26 mouse cellular contexts compared by ENCODE assay signal in the genomic region with DNA sequence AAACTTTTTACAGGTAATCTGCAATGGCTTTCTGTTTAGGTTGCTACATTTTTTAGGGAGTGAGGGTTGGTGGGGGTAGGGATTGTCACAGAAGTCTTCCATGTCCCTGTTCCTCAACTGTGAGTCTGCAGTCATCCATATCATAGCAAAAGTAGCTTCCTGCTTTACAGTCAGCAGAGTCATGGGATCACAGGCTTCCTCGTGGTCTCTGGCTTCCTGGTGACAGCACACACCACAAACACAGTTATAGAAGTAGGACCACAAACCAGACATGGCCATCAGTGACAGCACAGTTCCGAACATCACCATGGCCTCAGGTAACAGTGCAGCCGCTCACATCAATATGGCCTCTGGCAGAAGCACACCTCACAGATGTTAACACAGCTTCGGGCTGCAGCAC. TPM values are rescaled to one million over a fixed set of nuclear protein-coding genes. Genes with fewer than 3 reads are reported as not detected.
DNase-seq lines count a peak whose midpoint lies in the region; ATAC-seq and TF ChIP-seq lines count a peak whose summit lies in the region.
"Had no signal": no experiment of that assay in that cellular context is flagged by ENCODE, and none has a peak within 500 bp of the region (broad histone marks: within the 10 kb centered on the region; RNA-seq: fewer than 3 reads in every experiment).

No protein-coding gene starts in this region.

- H3K4me3 ChIP-seq in heart, embryonic 16.5 days (ENCODE audit: low read length), result no peak overlapping the region
- H3K4me3 ChIP-seq in heart, embryonic 10.5 days, result no peak overlapping the region
- peak overlapping the region; percentile 22 for H3K4me3 ChIP-seq in bone marrow macrophage, adult 2 months (ENCODE audit: insufficient read depth, low read length)
- H3K4me3 ChIP-seq: forebrain, embryonic 15.5 days; hindbrain, embryonic 10.5 days; kidney, embryonic 15.5 days; limb, embryonic 13.5 days; midbrain, embryonic 12.5 days; neural tube, embryonic 12.5 days had no signal

- no peaks in the 10 kb centered on the region for H3K9me3 ChIP-seq in heart, embryonic 16.5 days (replicated peaks; ENCODE audit: control insufficient read depth, low read length)
- no peaks in the 10 kb centered on the region for H3K9me3 ChIP-seq in heart, embryonic 10.5 days
- H3K9me3 ChIP-seq: forebrain, embryonic 15.5 days; hindbrain, embryonic 10.5 days; kidney, embryonic 15.5 days; limb, embryonic 13.5 days; midbrain, embryonic 12.5 days; neural tube, embryonic 12.5 days had no signal

- H3K27me3 ChIP-seq in heart, embryonic 16.5 days (ENCODE audit: control insufficient read depth, insufficient read depth, low read length), result no peaks in the 10 kb centered on the region
- no peaks in the 10 kb centered on the region for H3K27me3 ChIP-seq in heart, embryonic 10.5 days (ENCODE audit: insufficient read depth, poor library complexity, severe bottlenecking)
- H3K27me3 ChIP-seq: forebrain, embryonic 15.5 days; kidney, embryonic 15.5 days; limb, embryonic 13.5 days; midbrain, embryonic 12.5 days; neural tube, embryonic 12.5 days had no signal

- peak overlapping the region; percentile 36; the same call in 1 of the 2 replicates for H3K4me2 ChIP-seq in heart, embryonic 16.5 days (ENCODE audit: low read depth, low read length)
- H3K4me2 ChIP-seq: forebrain, embryonic 15.5 days; kidney, embryonic 15.5 days; limb, embryonic 13.5 days; midbrain, embryonic 12.5 days; neural tube, embryonic 12.5 days had no signal

- H3K4me1 ChIP-seq in heart, embryonic 16.5 days (ENCODE audit: control insufficient read depth, insufficient read depth, low read length), result no peaks in the 10 kb centered on the region
- 0 out of 2 replicates have a peak, but pooled peaks cover 3% of the 10 kb centered on the region for H3K4me1 ChIP-seq in heart, embryonic 10.5 days
- peaks cover 41% of the 10 kb centered on the region for H3K4me1 ChIP-seq in bone marrow macrophage, adult 2 months (ENCODE audit: control insufficient read depth, insufficient read depth, low read length)
- H3K4me1 ChIP-seq: forebrain, embryonic 15.5 days; hindbrain, embryonic 10.5 days; kidney, embryonic 15.5 days; limb, embryonic 13.5 days; midbrain, embryonic 12.5 days; neural tube, embryonic 12.5 days had no signal

- TF ChIP-seq POLR2A in bone marrow macrophage, adult 2 months (IDR thresholded peaks at IDR 0.05; ENCODE audit: borderline replicate concordance, low read depth, low read length), result no peak

- no peak overlapping the region for H3K27ac ChIP-seq in heart, embryonic 16.5 days (ENCODE audit: low read length)
- no peak overlapping the region for H3K27ac ChIP-seq in heart, embryonic 10.5 days
- H3K27ac ChIP-seq in bone marrow macrophage, adult 2 months (ENCODE audit: insufficient read depth, low read depth, low read length), result peak overlapping the region; percentile 96
- H3K27ac ChIP-seq: forebrain, embryonic 15.5 days; hindbrain, embryonic 10.5 days; hindbrain, postnatal 0 days; kidney, embryonic 15.5 days; limb, embryonic 13.5 days; midbrain, embryonic 12.5 days; neural tube, embryonic 12.5 days had no signal

- H3K36me3 ChIP-seq in heart, embryonic 16.5 days (ENCODE audit: control insufficient read depth, insufficient read depth), result no peaks in the 10 kb centered on the region
- H3K36me3 ChIP-seq in heart, embryonic 10.5 days, result no peaks in the 10 kb centered on the region
- H3K36me3 ChIP-seq: forebrain, embryonic 15.5 days; hindbrain, embryonic 10.5 days; kidney, embryonic 15.5 days; limb, embryonic 13.5 days; midbrain, embryonic 12.5 days; neural tube, embryonic 12.5 days had no signal

- no peak for DNase-seq in heart, embryonic 10.5 days (ENCODE audit: low spot score)
- no peak for DNase-seq in gastrocnemius, postnatal 25 days
- no peak for DNase-seq in layer of hippocampus, adult 9-10 months (ENCODE audit: low spot score)
- DNase-seq: adrenal gland, postnatal 10 days; cerebellum, adult 11-12 months; cerebellum, postnatal 14 days; embryo, embryonic 11 days; gastrocnemius, postnatal 36 days; kidney, postnatal 4 days; lung, adult 18-20 months; lung, postnatal 14 days had no signal

- no peak overlapping the region for H3K9ac ChIP-seq in heart, embryonic 16.5 days (ENCODE audit: low read length)
- H3K9ac ChIP-seq: forebrain, embryonic 15.5 days; kidney, embryonic 15.5 days; limb, embryonic 13.5 days; midbrain, embryonic 12.5 days; neural tube, embryonic 12.5 days had no signal

- TF ChIP-seq CTCF in bone marrow macrophage, adult 2 months (IDR thresholded peaks at IDR 0.05; ENCODE audit: low read depth, low read length), result no peak

- WGBS in heart, embryonic 16.5 days, result 59% methylated on average over 4 of the region's 4 CpGs
- WGBS in heart, embryonic 10.5 days, result 71% methylated on average over 4 of the region's 4 CpGs

- ATAC-seq in heart, embryonic 16.5 days (replicated peaks; ENCODE audit: extremely low read depth, insufficient read depth, low FRiP score), result no peak
- peak; percentile 70 for ATAC-seq in granulocyte monocyte progenitor cell, adult 5-6 weeks (replicated peaks; ENCODE audit: poor library complexity, severe bottlenecking)
- ATAC-seq in monocyte, adult 5-6 weeks (replicated peaks; ENCODE audit: insufficient number of reproducible peaks, low FRiP score, low TSS enrichment, poor library complexity, severe bottlenecking), result peak; percentile 38; the same call in 1 of the 2 replicates
- ATAC-seq: forebrain, embryonic 15.5 days; hindbrain, postnatal 0 days; intestine, postnatal 0 days had no signal

RNA-seq across cellular contexts. Expression of a gene that starts 14.9 kb away (rescaled TPM):
- polyA plus RNA-seq in heart, embryonic 16.5 days (2015; fragmentation: Nextera tagmentation; extraction: Ambion mirVana), result not detected in 2 replicates
- not detected in 2 replicates for polyA plus RNA-seq in heart, embryonic 10.5 days (2016; fragmentation: Nextera tagmentation; extraction: Ambion mirVana)
- not detected in 2 replicates for polyA plus RNA-seq in bone marrow macrophage, adult 2 months (2012; ENCODE audit: insufficient read depth, insufficient read length, missing spikeins)
- total RNA-seq in granulocyte monocyte progenitor cell, adult 5-6 weeks (2014; fragmentation: Nextera tagmentation), result not detected in 2 replicates
- not detected in 2 replicates for total RNA-seq in granulocyte monocyte progenitor cell, adult 5-6 weeks (2017)
- total RNA-seq in monocyte, adult 5-6 weeks (2017), result not detected in 3 replicates
- total RNA-seq in gastrocnemius, postnatal 25 days (2021), result not detected
- total RNA-seq: adrenal gland, postnatal 10 days; gastrocnemius, postnatal 36 days; hindbrain, postnatal 0 days; layer of hippocampus, postnatal 10 days had no signal
- polyA plus RNA-seq: forebrain, embryonic 15.5 days; hindbrain, embryonic 10.5 days; hindbrain, postnatal 0 days; intestine, postnatal 0 days; kidney, embryonic 15.5 days; limb, embryonic 13.5 days; midbrain, embryonic 12.5 days; neural tube, embryonic 12.5 days; small intestine, adult 2 months; thymus, postnatal 0 days had no signal

RNA-seq across cellular contexts. Expression of a gene that starts 18.0 kb away (rescaled TPM):
- polyA plus RNA-seq in heart, embryonic 16.5 days (2015; fragmentation: Nextera tagmentation; extraction: Ambion mirVana), result 0.37 and 0.41 TPM in 2 replicates
- 0.05 TPM in 1 of 2 replicates, not detected in the other for polyA plus RNA-seq in heart, embryonic 10.5 days (2016; fragmentation: Nextera tagmentation; extraction: Ambion mirVana)
- 2,155 and 2,361 TPM in 2 replicates for polyA plus RNA-seq in bone marrow macrophage, adult 2 months (2012; ENCODE audit: insufficient read depth, insufficient read length, missing spikeins)
- total RNA-seq in granulocyte monocyte progenitor cell, adult 5-6 weeks (2014; fragmentation: Nextera tagmentation), result 62.2 and 69.2 TPM in 2 replicates
- total RNA-seq in granulocyte monocyte progenitor cell, adult 5-6 weeks (2017), result 53.0 and 54.8 TPM in 2 replicates
- total RNA-seq in monocyte, adult 5-6 weeks (2017), result 282 to 374 TPM (median 353 TPM) in 3 replicates
- under 1 TPM; 0.74 to 0.88 TPM for total RNA-seq in gastrocnemius, postnatal 25 days (2021)

RNA-seq across cellular contexts. Expression of a gene that starts 25.3 kb away (rescaled TPM):
- not detected in 2 replicates for polyA plus RNA-seq in heart, embryonic 16.5 days (2015; fragmentation: Nextera tagmentation; extraction: Ambion mirVana)
- polyA plus RNA-seq in heart, embryonic 10.5 days (2016; fragmentation: Nextera tagmentation; extraction: Ambion mirVana), result not detected in 2 replicates
- polyA plus RNA-seq in bone marrow macrophage, adult 2 months (2012; ENCODE audit: insufficient read depth, insufficient read length, missing spikeins), result not detected in 2 replicates
- not detected in 2 replicates for total RNA-seq in granulocyte monocyte progenitor cell, adult 5-6 weeks (2014; fragmentation: Nextera tagmentation)
- total RNA-seq in granulocyte monocyte progenitor cell, adult 5-6 weeks (2017), result not detected in 2 replicates
- not detected in 3 replicates for total RNA-seq in monocyte, adult 5-6 weeks (2017)
- not detected for total RNA-seq in gastrocnemius, postnatal 25 days (2021)
- total RNA-seq: adrenal gland, postnatal 10 days; gastrocnemius, postnatal 36 days; hindbrain, postnatal 0 days; layer of hippocampus, postnatal 10 days had no signal
- polyA plus RNA-seq: forebrain, embryonic 15.5 days; hindbrain, embryonic 10.5 days; hindbrain, postnatal 0 days; intestine, postnatal 0 days; kidney, embryonic 15.5 days; limb, embryonic 13.5 days; midbrain, embryonic 12.5 days; neural tube, embryonic 12.5 days; small intestine, adult 2 months; thymus, postnatal 0 days had no signal

RNA-seq across cellular contexts. Expression of a gene that starts 55.5 kb away (rescaled TPM):
- polyA plus RNA-seq in heart, embryonic 16.5 days (2015; fragmentation: Nextera tagmentation; extraction: Ambion mirVana), result not detected in 2 replicates
- not detected in 2 replicates for polyA plus RNA-seq in heart, embryonic 10.5 days (2016; fragmentation: Nextera tagmentation; extraction: Ambion mirVana)
- polyA plus RNA-seq in bone marrow macrophage, adult 2 months (2012; ENCODE audit: insufficient read depth, insufficient read length, missing spikeins), result not detected in 2 replicates
- not detected in 2 replicates for total RNA-seq in granulocyte monocyte progenitor cell, adult 5-6 weeks (2014; fragmentation: Nextera tagmentation)
- total RNA-seq in granulocyte monocyte progenitor cell, adult 5-6 weeks (2017), result not detected in 2 replicates
- not detected in 3 replicates for total RNA-seq in monocyte, adult 5-6 weeks (2017)
- not detected for total RNA-seq in gastrocnemius, postnatal 25 days (2021)
- total RNA-seq: adrenal gland, postnatal 10 days; gastrocnemius, postnatal 36 days; hindbrain, postnatal 0 days; layer of hippocampus, postnatal 10 days had no signal
- polyA plus RNA-seq: forebrain, embryonic 15.5 days; hindbrain, embryonic 10.5 days; hindbrain, postnatal 0 days; intestine, postnatal 0 days; kidney, embryonic 15.5 days; limb, embryonic 13.5 days; midbrain, embryonic 12.5 days; neural tube, embryonic 12.5 days; small intestine, adult 2 months; thymus, postnatal 0 days had no signal

RNA-seq across cellular contexts. Expression of a gene that starts 58.7 kb away (rescaled TPM):
- 2.6 and 3.2 TPM in 2 replicates for polyA plus RNA-seq in heart, embryonic 16.5 days (2015; fragmentation: Nextera tagmentation; extraction: Ambion mirVana)
- 0.91 and 2.9 TPM in 2 replicates for polyA plus RNA-seq in heart, embryonic 10.5 days (2016; fragmentation: Nextera tagmentation; extraction: Ambion mirVana)
- polyA plus RNA-seq in bone marrow macrophage, adult 2 months (2012; ENCODE audit: insufficient read depth, insufficient read length, missing spikeins), result 18.5 and 19.3 TPM in 2 replicates
- total RNA-seq in granulocyte monocyte progenitor cell, adult 5-6 weeks (2014; fragmentation: Nextera tagmentation), result 48.3 and 48.4 TPM in 2 replicates
- 38.7 and 47.3 TPM in 2 replicates for total RNA-seq in granulocyte monocyte progenitor cell, adult 5-6 weeks (2017)
- 2.6 to 4.2 TPM (median 2.7 TPM) in 3 replicates for total RNA-seq in monocyte, adult 5-6 weeks (2017)
- 1 to 10 TPM; 6.2 to 6.7 TPM for total RNA-seq in gastrocnemius, postnatal 25 days (2021)

Comparison
In these comparisons a context has a peak if more than half of its experiments do, and no peak if none do; other contexts are left out.
1. RNA of a gene that starts 18.0 kb away (total RNA-seq): 282 to 374 TPM in monocyte, adult 5-6 weeks and 53.0 to 69.2 TPM in granulocyte monocyte progenitor cell, adult 5-6 weeks; 0.74 to 0.88 TPM in gastrocnemius, postnatal 25 days; every median in the first group is over 10 times any median in the second.